Mouse (Mus musculus) layer of hippocampus, postnatal 36 days (tissue): ENCODE measurements around the gene Tcte3. TPM values are rescaled to one million over a fixed set of nuclear protein-coding genes. Genes with fewer than 3 reads are reported as not detected.
"Not testable (repeated sequence)": the region's sequence is repeated elsewhere in the genome, so short reads cannot be mapped to it uniquely, and the experiment has no call there.

Source experiments
- DNase-seq, 2 experiments: peaks; one replicate each; pipeline ENCODE4 v3.0.0; 2022
- total RNA-seq, 2 experiments: library from RNA; stranded (reverse); gene quantifications; 2 replicates each; pipeline ENCODE4 v1.2.3; 2021

Gene Tcte3
- 1 to 10 TPM in 1 of 2 experiments, not detected in 1; 1.1 TPM for total RNA-seq

DNA sequence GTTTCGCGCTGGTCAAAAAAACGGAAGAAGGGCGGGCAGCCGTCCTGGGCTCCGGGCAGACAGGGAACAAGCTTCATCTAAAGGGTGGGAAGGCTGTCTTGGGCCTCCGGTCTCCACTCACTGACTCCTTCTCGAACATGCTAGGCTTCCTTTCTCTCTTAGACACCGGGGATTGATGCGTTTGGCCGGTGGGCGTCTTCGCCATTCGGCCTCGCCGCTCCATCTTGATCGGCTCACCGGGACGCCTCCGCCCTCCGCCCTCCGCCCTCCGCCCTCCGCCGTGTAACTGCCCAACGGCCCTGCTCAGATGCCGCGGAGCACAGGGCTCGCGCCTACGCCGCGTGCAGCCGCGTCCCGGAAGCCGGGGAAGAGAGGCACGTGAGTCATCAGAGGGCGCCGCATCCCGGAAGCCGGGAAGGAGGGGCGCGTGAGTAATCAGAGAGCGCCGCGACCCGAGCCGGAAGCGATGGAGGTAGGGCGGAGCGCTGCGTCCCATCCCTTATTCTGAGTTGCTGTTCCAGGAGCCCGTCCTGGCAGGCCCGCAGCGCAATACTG, at the start of gene Tcte3, which contains the start of the genes Ermard and Gm3448:
Gene Tcte3, minus strand, starts transcription at position 314 of the 555 bp plus-strand sequence.
Gene Ermard, plus strand, starts transcription at position 34 of the 555 bp plus-strand sequence.
Gene Gm3448, minus strand, starts transcription at position 363 of the 555 bp plus-strand sequence.
- peak in 1 of 2 experiments; percentile 39 for DNase-seq

DNA sequence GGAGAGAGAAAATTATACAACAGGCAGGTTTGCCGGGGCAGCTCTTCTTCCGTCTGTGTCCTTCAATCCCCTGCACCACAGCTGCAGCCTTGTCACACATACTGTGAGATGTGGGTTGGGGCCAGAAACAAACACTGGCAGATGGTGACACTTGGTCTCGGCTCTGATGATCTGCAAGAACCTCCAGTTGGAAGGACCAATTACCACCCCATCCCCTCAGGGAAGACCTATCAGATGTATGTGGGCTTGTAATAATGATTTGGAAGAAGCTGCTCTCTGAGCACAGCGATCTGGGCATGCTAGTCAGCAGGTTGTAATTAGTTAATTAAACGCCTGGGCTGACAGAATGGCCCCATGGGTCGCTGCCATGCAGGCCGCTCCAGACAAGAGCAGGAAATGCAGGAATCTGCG, 47.3 kb upstream of the Tcte3 start:
- DNase-seq, result no peak

DNA sequence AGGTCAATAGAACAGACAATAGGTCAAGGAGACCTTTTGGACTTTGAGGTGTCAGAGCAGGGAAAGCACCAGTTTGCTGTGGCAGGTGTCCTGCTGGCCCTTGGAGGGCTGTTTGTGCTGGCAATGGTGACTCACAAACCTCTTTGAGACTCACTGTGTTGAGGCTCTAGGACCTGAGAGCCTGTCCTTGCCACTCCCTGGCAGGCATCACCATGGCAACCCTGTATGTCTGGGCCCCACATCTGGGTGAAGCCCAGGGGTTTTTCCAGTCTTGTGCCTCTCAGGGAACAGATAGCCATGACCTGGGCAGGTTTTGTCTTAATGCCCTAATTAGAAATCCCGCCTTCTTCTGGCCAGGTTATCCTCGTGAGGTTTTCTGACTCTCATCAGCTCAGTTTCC, 46.9 kb upstream of the Tcte3 start:
- no peak for DNase-seq

DNA sequence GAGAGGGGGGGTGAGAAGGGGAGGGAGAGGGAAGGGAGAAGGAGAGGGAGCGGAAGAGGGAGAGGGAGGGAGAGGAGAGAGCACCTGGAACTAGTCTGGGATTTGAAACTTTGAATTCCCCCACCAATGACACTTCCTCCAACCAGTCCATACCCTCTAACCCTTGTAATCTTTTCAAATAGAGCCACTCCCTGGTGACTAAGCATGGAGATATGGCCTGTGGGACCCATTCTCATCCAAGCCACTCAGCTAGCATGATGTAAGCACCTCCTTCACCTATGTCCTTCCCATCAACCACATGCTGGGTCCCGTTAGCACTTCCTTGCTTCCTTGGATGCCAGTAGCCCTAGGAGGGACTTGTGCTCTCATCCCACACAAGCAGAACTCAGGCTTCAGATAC, 43.7 kb upstream of the Tcte3 start:
- no peak for DNase-seq

DNA sequence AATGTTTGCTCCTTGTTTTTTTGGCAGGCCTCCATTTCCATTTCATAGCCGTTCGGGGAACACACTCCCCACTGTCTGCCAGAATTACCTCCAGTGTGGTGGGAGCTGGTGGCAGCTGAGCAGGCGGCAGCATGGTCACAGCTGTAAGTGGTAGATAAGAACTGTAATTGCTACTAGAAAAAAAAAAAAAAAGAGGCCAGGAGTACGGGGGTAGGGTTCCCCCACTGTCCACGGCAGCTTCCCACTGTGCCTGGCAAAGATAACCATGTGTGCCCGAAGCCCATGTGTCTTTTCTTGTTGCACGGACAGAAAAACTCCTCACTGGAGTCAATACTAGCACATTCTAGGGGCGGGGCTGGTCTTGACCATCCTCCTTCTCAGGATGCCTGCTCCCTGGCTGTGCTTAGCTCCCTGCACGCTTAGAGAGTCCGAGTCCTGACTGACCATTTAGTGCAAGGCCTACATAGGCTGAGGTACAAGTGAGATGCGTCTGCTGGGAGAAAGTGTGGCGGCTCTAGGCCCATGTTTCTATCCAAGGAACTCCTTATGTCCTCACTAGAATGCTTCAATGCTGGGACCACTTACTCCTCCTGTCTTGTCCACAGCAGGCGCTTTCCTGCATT, 43.0 kb upstream of the Tcte3 start:
- no peak for DNase-seq

DNA sequence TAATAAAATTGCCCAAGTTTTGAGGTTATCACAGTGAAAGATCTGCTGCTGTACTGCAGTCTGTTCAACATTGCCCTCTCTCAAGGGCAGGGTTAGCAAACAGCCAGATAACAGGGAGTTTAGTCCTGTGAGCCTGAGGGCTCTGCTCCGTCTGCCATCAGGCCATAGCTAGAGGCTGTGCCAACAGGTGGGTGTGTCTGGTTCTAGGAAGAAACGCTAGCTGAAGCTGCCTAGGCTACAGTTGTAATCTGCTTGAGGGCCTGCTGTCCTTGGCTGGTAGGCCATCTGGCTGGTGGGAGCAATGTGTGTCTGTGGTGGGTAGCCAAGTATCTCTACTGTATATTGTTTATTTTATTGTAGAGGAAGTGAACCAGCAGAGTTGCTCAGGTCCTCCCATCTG, 36.2 kb upstream of the Tcte3 start:
- DNase-seq, result peak in 1 of 2 experiments; percentile 25

DNA sequence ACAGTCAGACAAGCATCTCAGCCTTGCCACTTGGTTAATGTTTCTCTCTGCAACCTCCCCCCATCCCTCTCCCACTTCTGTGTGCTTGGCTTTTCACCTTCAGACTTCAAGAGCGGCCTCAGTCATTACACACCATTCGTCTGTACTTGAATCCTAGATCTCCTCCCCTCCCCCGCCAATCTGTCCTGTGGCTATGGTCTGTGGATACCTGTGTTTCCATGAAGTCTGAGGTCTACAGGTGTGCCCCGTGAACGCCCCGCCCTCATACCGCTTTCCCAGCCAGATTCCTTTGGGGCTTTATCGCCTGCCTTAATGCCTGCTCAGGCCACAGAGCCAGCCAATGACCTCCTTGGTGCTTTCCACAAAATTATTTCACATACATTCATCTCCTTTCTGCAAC, 33.7 kb upstream of the Tcte3 start:
- no peak for DNase-seq

DNA sequence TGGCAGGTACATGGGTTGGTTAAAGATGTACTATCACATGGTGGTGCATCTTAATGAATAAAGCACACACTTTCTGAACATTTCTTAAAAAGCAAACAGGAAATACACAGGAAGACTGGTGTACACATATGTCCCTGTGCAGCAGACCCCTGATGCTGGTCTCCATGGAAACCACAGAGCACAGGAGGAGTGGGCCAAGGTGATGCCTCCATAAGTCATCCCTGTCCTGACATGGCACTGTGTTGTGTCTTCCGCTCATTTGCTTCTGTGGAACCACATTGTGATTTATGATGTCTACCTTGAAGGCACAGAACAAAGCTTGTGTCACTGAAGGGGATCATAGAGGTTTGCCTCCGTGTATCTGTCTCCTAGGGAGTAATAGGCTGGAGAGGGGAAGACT, 30.9 kb upstream of the Tcte3 start:
- DNase-seq, result no peak

DNA sequence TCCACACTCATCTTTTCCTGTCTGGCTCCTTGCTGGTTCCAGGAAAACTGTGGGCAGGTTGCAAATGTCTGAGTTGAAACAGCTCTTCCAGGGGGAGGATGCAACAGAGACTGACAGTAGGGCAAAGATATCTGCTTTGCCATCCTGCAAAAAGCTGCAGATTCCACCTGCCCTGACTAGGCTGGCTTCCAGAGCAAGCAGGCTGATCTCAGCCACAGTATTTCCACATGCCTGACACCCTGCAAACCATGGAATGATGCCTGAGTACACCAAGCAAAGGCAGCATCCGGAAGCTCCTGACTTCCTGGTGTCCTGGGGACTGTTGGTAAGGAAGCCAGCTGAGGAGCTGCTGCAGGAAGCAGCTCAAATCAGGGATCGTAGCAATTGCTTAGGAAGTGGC, 27.8 kb upstream of the Tcte3 start:
- peak in 1 of 2 experiments; percentile 44 for DNase-seq

DNA sequence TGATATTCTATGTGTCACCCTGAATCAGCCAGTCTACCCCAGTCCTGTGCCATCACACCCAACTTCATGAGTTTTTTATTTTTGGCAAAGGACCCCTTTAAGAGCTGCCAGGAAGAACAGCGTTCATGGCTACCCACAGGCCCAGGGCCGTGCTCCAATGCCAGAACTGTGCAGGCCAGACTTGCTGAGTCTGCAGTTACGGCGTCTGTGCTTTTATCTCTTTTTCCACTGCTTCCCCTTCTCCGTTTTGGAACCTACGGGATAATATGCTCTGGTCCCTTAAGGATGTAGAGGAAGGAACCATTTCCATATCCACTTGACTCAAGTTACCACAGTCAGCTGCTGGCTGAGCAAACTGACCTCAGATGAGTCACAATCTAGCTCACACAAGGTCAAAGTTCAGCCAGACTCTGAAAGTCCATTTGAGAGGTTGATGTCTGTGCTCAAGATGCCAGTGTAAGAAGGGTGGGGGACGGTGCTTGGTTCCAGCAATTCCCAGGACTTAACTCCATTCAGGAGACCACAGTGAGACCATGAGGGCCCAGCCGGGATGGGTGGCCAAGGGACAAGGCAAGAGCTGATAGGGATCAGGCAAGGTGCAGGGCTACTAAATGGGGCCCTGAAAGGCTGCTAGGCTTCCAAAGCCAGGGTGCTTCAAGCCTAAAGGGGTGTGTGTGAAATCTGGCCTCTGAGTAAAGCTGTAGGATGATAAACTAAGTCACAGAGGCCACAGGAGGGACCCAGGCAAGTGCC, 26.9 kb upstream of the Tcte3 start:
- DNase-seq, result no peak

DNA sequence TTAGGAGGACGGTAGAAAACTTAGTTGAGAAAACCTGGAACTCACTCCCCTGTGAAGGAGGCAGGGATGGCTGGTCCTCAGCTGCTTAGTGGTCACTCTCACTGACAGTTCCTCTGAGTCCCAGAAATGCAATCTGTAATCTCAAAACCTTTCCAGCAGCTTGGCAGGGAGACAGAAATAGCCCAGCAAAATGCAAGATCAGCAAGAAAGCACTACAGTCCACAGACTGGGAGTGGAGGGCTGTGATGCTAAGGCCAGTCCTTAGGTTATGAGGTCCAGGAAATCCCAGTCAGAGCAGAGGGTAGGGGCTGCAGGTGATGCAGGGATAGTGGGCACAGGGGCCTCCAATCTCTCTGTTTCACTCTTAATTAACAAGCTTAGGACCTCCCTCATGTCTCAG, 25.6 kb upstream of the Tcte3 start:
- no peak for DNase-seq

DNA sequence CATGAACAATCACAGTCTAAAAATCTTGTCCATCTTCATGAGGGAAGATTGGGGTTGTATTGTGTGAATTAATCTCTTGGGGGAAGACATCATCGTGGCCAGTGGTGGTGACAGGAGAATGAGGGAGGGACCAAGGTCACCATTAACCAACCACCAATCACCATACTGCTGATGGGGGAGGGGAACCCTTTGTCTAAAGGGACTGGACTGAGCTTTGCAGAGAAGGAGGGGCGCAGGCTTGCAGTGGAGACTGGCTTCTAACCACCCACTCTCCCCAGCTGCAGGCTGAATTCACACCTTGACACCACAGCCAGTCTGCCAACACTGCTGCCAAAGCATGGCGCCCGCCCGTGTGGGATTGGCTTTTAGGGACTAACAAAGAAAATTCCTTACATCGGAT, 24.8 kb upstream of the Tcte3 start:
- no peak for DNase-seq

DNA sequence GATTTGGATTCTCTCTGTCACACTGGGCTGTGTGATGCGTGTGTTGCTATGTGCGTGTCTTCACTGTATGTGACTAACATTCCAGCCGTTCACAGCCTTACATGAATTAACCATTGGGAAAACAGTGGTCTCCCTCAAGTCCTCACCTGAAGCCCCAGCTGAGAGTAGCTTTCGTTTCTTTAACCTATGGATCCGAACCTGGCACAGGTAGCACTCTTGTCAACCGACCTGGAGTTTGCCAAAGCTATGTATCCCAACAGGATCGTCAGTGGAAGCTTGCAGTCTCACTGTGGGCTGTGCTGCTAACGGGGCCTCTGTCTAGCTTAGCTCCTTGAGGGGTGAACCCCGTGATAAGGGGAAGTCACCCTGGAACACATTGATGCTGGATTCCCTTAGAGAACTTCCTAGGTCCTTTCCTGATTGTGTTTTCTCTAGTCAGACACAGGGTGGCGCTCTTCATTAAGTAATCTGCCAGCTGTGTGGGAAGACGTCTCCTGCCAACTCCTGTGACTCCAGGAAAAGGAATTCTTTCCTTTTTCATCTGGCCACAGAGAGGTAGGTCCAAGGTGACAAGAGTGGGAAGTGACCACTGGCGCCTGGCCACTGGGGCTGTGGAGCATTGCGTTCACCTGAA, 24.2 kb upstream of the Tcte3 start:
- peak; percentile 63 to 65 for DNase-seq

DNA sequence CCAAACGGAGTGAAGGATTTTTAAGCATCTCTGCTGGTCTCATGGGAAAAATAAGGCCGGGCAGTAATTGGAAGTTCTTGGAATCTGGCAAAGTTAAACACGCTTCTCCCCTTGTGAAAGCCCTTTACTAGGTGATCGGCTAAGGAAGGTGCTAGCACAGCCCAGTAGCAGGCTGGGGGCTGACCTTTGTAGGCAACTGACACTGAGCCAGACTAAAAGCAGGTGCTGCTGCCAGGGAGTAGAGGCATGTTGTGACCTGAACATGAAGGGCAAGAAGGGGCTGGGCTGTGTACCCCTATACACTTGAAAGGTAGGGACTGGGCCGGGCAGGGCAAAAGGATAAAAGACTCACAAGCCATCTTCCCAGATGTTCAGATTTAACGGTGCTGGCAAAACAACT, 19.1 kb upstream of the Tcte3 start:
- no peak for DNase-seq

DNA sequence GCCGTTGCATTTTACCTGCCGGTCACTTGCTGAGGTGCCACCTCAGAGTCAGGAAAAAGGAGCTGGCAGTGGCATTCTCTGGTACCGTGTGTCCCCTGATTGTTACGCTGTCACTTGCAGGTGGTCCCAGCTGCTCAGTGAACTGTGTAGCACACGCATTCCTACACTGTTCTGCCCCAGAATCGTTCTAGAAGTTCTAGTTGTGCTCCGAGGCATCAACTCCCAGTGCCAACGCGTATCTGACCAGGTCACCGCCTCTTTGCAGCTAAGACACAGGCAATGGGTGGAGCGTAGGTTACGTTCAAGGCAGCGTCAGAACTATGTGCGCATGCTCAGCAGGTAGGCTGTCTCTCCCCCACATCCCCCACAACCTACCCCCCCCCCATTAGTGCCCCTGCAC, 18.4 kb upstream of the Tcte3 start:
- no peak for DNase-seq

DNA sequence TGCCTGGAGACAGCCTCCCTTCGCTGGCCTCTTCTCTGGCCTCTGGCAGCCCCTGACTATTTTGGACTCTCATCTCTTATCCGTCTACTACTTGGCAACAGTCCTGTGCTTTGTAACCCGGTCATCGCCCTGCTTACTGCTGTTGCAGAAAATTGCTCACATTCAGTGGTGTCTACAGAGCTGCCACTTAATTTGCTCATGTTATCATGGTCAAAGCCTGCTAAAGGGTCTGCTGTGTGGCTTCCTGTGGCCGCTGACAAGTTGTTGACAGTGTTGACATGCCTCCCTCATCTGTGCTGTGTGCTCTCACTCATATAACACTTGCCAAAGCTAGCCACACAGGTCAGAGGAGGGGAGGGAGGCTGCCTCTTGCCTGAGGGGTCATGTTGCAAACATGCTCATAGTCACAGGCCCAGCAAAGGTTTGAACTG, 16.9 kb upstream of the Tcte3 start:
- DNase-seq, result no peak

DNA sequence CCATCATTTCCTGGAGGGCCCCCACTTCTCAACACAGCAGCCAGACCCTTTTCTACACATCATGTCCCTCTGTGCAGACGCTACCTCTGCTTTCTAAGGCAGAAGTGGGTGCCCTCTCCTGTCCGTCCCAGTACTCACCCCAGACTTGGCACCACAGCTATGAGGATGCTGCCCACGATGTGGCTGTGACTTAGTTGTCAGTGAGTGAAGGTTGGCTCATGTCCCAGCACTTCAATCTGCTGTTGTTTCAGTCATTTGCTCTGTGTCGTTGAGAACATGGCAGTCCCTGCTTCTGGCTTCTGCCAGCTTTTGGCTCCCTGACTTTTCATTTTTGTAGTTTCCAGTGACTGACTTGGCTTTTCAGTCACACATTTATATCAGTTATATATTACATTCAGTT, 14.6 kb upstream of the Tcte3 start:
- peak; percentile 74 for DNase-seq

DNA sequence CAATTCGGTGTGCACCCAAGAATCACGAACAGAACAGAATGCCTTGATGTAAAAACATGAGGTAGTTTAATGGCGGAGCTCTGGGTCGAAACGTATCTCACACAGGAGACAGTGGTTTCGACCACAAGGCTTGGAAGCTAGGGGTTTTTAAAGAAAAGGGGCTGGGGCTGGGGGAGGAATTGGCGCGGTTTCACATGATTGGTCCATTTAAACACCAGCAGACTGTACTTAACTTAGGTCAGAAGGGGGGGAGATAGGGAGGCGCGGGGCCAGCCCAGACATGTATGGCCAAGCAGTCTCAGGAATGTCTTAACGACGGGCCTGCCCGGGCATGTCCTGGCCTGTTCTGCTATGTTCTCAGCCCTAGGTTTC, 12.5 kb upstream of the Tcte3 start:
- not testable (repeated sequence) for DNase-seq

DNA sequence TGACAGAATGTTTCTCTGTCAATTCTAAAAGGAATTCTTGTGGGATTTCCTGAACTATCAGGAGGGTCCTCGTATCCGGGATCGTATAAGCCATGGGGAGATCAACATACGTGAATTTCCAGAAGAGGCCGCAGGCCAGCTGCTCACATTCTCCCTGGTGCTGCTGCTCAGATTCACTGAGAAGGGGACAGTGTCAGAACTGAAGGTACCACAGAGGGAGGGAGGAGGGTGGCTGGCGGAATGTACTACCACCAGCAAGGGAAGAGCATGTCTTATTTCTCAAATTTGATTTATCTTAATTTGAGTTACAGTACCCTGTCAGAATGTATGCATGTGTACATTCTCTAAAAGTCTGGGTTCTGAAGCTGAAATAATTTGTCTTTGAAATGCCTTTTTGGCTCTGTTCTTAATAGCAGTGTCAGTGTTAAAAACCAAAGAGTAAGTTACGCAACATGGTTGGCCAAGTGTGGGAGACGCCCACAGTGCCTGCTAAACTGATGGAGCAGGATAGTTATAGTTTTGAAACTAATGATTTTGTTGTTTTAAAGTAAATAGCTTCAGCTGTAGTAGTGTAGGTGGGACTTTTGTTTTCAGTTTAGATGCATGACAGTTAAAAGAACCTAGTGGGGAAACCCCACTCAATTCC, 12.0 kb upstream of the Tcte3 start:
- not testable (repeated sequence) for DNase-seq

DNA sequence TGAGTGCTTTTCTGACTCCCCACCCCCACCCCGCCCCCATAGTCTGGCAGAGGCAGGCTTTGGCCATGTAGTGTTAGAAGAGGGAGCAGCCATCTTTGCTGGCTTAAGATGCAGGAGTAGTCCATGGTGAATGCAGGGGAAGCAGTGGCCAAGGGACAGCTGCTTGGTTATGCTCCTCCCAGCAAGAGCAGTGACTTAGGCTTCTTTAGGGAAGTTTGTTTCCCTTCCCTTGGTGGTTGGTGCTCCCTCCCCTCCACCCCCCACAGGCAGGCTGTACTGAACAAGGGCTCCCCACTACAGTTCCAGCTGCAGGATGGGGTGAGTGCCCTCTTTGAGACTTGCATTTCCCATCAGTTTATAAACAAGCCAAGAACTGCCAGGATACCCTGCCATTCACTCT, 11.5 kb upstream of the Tcte3 start:
- DNase-seq, result not testable (repeated sequence)

DNA sequence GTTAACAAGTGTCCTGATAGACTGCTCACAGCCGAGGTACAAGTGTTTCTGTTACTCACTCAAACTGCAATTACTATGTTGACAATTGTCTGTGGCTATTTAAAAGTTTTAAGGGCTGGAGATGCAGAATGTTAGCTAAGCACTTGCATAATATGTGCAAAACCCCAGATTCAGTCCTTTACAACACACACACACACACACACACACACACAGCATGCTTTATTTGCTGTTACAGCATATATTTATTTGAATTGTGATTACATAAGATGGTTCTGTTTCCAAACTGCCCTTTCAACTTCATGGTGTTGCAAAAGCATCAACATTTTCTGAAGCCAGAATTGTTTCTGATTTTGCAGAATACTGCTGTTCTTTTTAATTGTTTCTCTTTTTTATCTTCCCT, 9.1 kb upstream of the Tcte3 start:
- not testable (repeated sequence) for DNase-seq

DNA sequence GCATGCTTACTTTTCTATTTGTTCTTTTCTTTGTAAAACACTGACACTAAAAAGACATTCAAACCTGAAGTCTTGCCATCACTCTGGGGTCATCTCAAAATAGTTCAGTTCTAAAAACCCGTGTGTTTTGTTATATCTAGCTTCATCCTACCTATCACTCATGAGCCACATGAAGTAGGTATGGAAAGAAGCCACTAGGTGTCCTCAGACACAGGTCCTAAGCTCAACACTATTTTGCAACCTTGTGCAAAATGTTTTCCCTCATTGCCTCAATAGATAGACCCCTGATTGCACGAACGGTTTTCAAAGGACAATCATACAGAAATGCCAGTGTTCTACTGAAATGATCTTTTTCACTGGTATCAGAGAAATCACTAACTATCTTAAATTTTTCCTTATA, 833 bp downstream of the Tcte3 start:
- DNase-seq, result not testable (repeated sequence)

DNA sequence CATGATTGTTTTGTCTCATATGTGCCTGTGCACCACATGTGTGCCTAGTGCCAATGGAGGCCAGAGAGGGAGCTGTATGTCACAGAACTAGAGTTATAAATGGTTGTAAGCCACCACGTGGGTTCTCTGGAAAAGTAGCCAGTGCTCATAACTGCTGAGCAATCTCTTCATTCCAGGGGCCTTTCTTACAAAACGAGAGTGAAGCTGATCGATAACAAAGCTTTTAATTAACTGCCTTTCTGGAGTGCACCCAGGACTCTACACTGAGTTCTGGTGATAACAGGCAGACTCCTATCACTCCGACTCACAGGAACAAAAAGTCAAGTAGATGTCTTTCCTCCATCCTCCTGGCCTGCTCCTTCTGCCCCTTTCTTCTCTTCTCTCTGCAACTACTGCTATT, 9.9 kb downstream of the Tcte3 start:
- DNase-seq, result not testable (repeated sequence)
